Mouse (Mus musculus) B cell, adult (primary cell): ENCODE data around the gene Otub2. TPM values are rescaled to one million over a fixed set of nuclear protein-coding genes. Genes with fewer than 3 reads are reported as not detected.

Source experiments
- total RNA-seq: library from RNA; stranded (reverse); gene quantifications from 4 replicates; pipeline ENCODE4 v1.2.4, GENCODE M21; 2023; ENCODE audit not compliant: inconsistent age

Otub2 gene
- 5.0 to 6.9 TPM (median 5.7 TPM) in 4 replicates for total RNA-seq

GRCm38 (mm10) chr12:103388505-103389347, at the start of gene Otub2:
Otub2 (plus strand) TSS chr12:103388682.

GRCm38 (mm10) chr12:103355746-103356414, 32.6 kb upstream of the Otub2 start, which contains the start of gene Asb2:
Asb2 (minus strand) TSS chr12:103356001.

GRCm38 (mm10) chr12:103407720-103408119, 19.2 kb downstream of the Otub2 start, which contains the start of gene 9330161L09Rik:
9330161L09Rik (minus strand) TSS chr12:103407820.

GRCm38 (mm10) chr12:103425729-103426470, 37.4 kb downstream of the Otub2 start, which contains the start of gene Ddx24:
Ddx24 (minus strand) TSS chr12:103425830.

GRCm38 (mm10) chr12:103433986-103434731, 45.7 kb downstream of the Otub2 start, which contains the start of gene Ifi27:
Ifi27 (plus strand) TSS chr12:103434211.

GRCm38 (mm10) chr12:103443524-103443923, 55.0 kb downstream of the Otub2 start, which contains the start of gene Ifi27l2a:
Ifi27l2a (minus strand) TSS chr12:103443680.

Other genes with a start within 250 kb of the Otub2 start
- not detected in 4 replicates for gene Prima1, start 146.5 kb upstream of the Otub2 start, total RNA-seq
- not detected in 4 replicates for gene Fam181a, start 77.7 kb upstream of the Otub2 start, total RNA-seq
- gene Asb2, start 32.7 kb upstream of the Otub2 start, total RNA-seq = 21.5 to 27.4 TPM (median 24.2 TPM) in 4 replicates
- 9.6 to 11.3 TPM (median 10.4 TPM) in 4 replicates for gene 9330161L09Rik, start 19.1 kb downstream of the Otub2 start, total RNA-seq
- gene Ddx24, start 37.1 kb downstream of the Otub2 start, total RNA-seq = 224 to 256 TPM (median 230 TPM) in 4 replicates
- 87.5 to 131 TPM (median 117 TPM) in 4 replicates for gene Ifi27, start 45.5 kb downstream of the Otub2 start, total RNA-seq
- 158 to 357 TPM (median 229 TPM) in 4 replicates for gene Ifi27l2a, start 55.0 kb downstream of the Otub2 start, total RNA-seq
- not detected in 4 replicates for gene Ifi27l2b, start 68.5 kb downstream of the Otub2 start, total RNA-seq
- gene Ppp4r4, start 143.6 kb downstream of the Otub2 start, total RNA-seq = 0.12 to 0.16 TPM in 2 of 4 replicates, not detected in the others
- not detected in 4 replicates for gene Serpina10, start 242.8 kb downstream of the Otub2 start, total RNA-seq